Comparison of ENCODE assay signal across 10 mouse cellular contexts in genomic region chr4:45506613-45507012, GRCm38 (mm10). TPM values are rescaled to one million over a fixed set of nuclear protein-coding genes. Genes with fewer than 3 reads are reported as not detected.
A peak's percentile ranks its signal among the peaks of the same experiment; 100 is the strongest.
DNase-seq lines count a peak whose midpoint lies in the region; ATAC-seq and TF ChIP-seq lines count a peak whose summit lies in the region.
"Had no signal": no experiment of that assay in that cellular context is flagged by ENCODE, and none has a peak within 500 bp of the region (broad histone marks: within the 10 kb centered on the region; RNA-seq: fewer than 3 reads in every experiment).

No protein-coding gene starts in this region.

- TF ChIP-seq CTCF in stomach, postnatal 0 days (IDR thresholded peaks at IDR 0.05; ENCODE audit: low read depth), result no peak

- no peaks in the 10 kb centered on the region for H3K27me3 ChIP-seq in heart, embryonic 13.5 days (replicated peaks)
- H3K27me3 ChIP-seq in lung, embryonic 15.5 days, result no peaks in the 10 kb centered on the region
- no peaks in the 10 kb centered on the region for H3K27me3 ChIP-seq in limb, embryonic 10.5 days (ENCODE audit: low read depth, poor library complexity, severe bottlenecking)
- no peaks in the 10 kb centered on the region for H3K27me3 ChIP-seq in stomach, postnatal 0 days (ENCODE audit: control insufficient read depth, insufficient read depth, low read length)
- H3K27me3 ChIP-seq: neural tube, embryonic 15.5 days had no signal

- intact Hi-C loops in heart, postnatal 10 days (cut with DNase I), result no loop called here

- H3K4me2 ChIP-seq in heart, embryonic 13.5 days, result peak overlapping the region; percentile 56
- no peak overlapping the region for H3K4me2 ChIP-seq in lung, embryonic 15.5 days
- H3K4me2 ChIP-seq in stomach, postnatal 0 days (replicated peaks; ENCODE audit: low read depth), result no peak overlapping the region
- H3K4me2 ChIP-seq: neural tube, embryonic 15.5 days had no signal

- H3K4me3 ChIP-seq in heart, embryonic 13.5 days, result no peak overlapping the region
- H3K4me3 ChIP-seq in lung, embryonic 15.5 days, result no peak overlapping the region
- H3K4me3 ChIP-seq in limb, embryonic 10.5 days, result peak overlapping the region; percentile 13; the same call in 1 of the 2 replicates
- H3K4me3 ChIP-seq in stomach, postnatal 0 days (ENCODE audit: low read depth, low read length), result no peak overlapping the region
- H3K4me3 ChIP-seq: neural tube, embryonic 15.5 days had no signal

- H3K27ac ChIP-seq in heart, embryonic 13.5 days (replicated peaks), result peak overlapping the region; percentile 97
- peak overlapping the region; percentile 75 for H3K27ac ChIP-seq in lung, embryonic 15.5 days
- H3K27ac ChIP-seq in limb, embryonic 10.5 days, result peak overlapping the region; percentile 74
- peak overlapping the region; percentile 58 for H3K27ac ChIP-seq in stomach, postnatal 0 days (replicated peaks)
- H3K27ac ChIP-seq: neural tube, embryonic 15.5 days had no signal

- no peaks in the 10 kb centered on the region for H3K36me3 ChIP-seq in heart, embryonic 13.5 days
- H3K36me3 ChIP-seq in lung, embryonic 15.5 days, result no peaks in the 10 kb centered on the region
- no peaks in the 10 kb centered on the region for H3K36me3 ChIP-seq in limb, embryonic 10.5 days
- no peaks in the 10 kb centered on the region; the same call in 1 of the 2 replicates for H3K36me3 ChIP-seq in stomach, postnatal 0 days (ENCODE audit: control insufficient read depth, insufficient read depth, low read length)
- H3K36me3 ChIP-seq: neural tube, embryonic 15.5 days had no signal

- no peaks in the 10 kb centered on the region for H3K9me3 ChIP-seq in heart, embryonic 13.5 days
- H3K9me3 ChIP-seq in lung, embryonic 15.5 days, result no peaks in the 10 kb centered on the region
- no peaks in the 10 kb centered on the region for H3K9me3 ChIP-seq in limb, embryonic 10.5 days (replicated peaks)
- H3K9me3 ChIP-seq in stomach, postnatal 0 days (ENCODE audit: control insufficient read depth, low read length), result no peaks in the 10 kb centered on the region
- H3K9me3 ChIP-seq: neural tube, embryonic 15.5 days had no signal

- peak overlapping the region; percentile 75 for H3K9ac ChIP-seq in heart, embryonic 13.5 days
- no peak overlapping the region for H3K9ac ChIP-seq in lung, embryonic 15.5 days
- H3K9ac ChIP-seq in stomach, postnatal 0 days (ENCODE audit: low read length), result no peak overlapping the region
- H3K9ac ChIP-seq: neural tube, embryonic 15.5 days had no signal

- H3K4me1 ChIP-seq in heart, embryonic 13.5 days, result peaks cover 96% of the 10 kb centered on the region
- peaks cover 75% of the 10 kb centered on the region for H3K4me1 ChIP-seq in lung, embryonic 15.5 days
- peaks cover 94% of the 10 kb centered on the region for H3K4me1 ChIP-seq in limb, embryonic 10.5 days
- peaks cover 23% of the 10 kb centered on the region for H3K4me1 ChIP-seq in stomach, postnatal 0 days (replicated peaks; ENCODE audit: control insufficient read depth, insufficient read depth)

- DNase-seq in heart, postnatal 10 days, result no peak
- no peak for DNase-seq in lung, postnatal 25 days (ENCODE audit: low spot score)
- no peak for DNase-seq in limb, embryonic 10.5 days (ENCODE audit: low spot score)
- no peak for DNase-seq in stomach, postnatal 0 days (ENCODE audit: low spot score)
- no peak for DNase-seq in right cerebral cortex, adult 2 months (ENCODE audit: low spot score in 2 of 2)
- no peak for DNase-seq in spleen, postnatal 10 days (ENCODE audit: low spot score in 2 of 2)

- WGBS in heart, embryonic 13.5 days, result 23% methylated on average over 5 of the region's 5 CpGs
- 47% methylated on average over 5 of the region's 5 CpGs for WGBS in lung, embryonic 15.5 days
- WGBS in limb, embryonic 10.5 days, result 51% methylated on average over 5 of the region's 5 CpGs
- WGBS in stomach, postnatal 0 days, result 55% methylated on average over 5 of the region's 5 CpGs

- TF ChIP-seq EP300 in stomach, postnatal 0 days (optimal IDR thresholded peaks at IDR 0.05), result no peak

- ATAC-seq in heart, embryonic 13.5 days (ENCODE audit: extremely low read depth, insufficient number of reproducible peaks, low FRiP score, low TSS enrichment), result no peak
- peak; percentile 13; the same call in 1 of the 2 replicates for ATAC-seq in lung, embryonic 15.5 days (ENCODE audit: borderline replicate concordance, extremely low read depth, low FRiP score, low TSS enrichment)
- no peak for ATAC-seq in stomach, postnatal 0 days (ENCODE audit: low FRiP score, low TSS enrichment)
- ATAC-seq: forebrain, embryonic 14.5 days had no signal

RNA-seq across cellular contexts. Expression of gene Shb, which starts 25.7 kb away (rescaled TPM):
- 8.6 and 8.8 TPM in 2 replicates for polyA plus RNA-seq in heart, embryonic 13.5 days (2015; fragmentation: Nextera tagmentation; extraction: Ambion mirVana)
- total RNA-seq in heart, postnatal 10 days (2021), result 10 to 100 TPM; 67.9 to 71.6 TPM
- 11.4 and 13.5 TPM in 2 replicates for polyA plus RNA-seq in lung, embryonic 15.5 days (2015; fragmentation: Nextera tagmentation; extraction: Ambion mirVana)
- 4.3 and 4.8 TPM in 2 replicates for polyA plus RNA-seq in limb, embryonic 10.5 days (2016; fragmentation: Nextera tagmentation; extraction: Ambion mirVana)
- polyA plus RNA-seq in stomach, postnatal 0 days (2015; fragmentation: Nextera tagmentation; extraction: Ambion mirVana), result 5.5 and 6.9 TPM in 2 replicates
